Mouse (Mus musculus) spleen, postnatal 0 days (tissue): Measurements from ENCODE around the gene 9530053A07Rik. TPM values are rescaled to one million over a fixed set of nuclear protein-coding genes. Genes with fewer than 3 reads are reported as not detected.

Experiments
- polyA plus RNA-seq: library from polyadenylated mRNA; unstranded; fragments of >200 nt; fragmentation: Nextera tagmentation; extraction: Ambion mirVana; gene quantifications from 2 replicates; pipeline ENCODE4 v1.2.1, GENCODE M21; 2015

Gene 9530053A07Rik
- polyA plus RNA-seq, result 0.02 TPM in 1 of 2 replicates, not detected in the other

DNA sequence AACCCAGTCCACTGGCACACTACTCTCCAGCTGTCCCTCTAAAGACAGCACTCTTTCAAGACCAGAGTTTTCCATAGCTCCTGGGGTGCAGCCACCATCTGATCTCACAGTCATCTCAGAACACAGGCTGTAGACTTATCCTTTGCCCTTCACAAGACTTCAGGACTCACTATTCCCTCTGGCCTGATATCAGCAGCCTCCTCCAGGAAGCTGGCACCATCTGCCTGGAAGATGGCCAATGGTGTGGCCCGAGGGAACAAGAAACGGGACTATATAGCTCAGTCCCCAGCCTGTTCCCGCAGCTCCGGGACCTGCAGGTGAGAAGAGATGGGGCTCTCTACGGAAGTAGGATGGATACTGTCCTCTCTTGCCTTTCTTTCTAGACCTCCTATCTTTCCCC is at the start of gene 9530053A07Rik:
TSS of gene 9530053A07Rik (plus strand) at position 301 of the 400 bp plus-strand sequence.

DNA sequence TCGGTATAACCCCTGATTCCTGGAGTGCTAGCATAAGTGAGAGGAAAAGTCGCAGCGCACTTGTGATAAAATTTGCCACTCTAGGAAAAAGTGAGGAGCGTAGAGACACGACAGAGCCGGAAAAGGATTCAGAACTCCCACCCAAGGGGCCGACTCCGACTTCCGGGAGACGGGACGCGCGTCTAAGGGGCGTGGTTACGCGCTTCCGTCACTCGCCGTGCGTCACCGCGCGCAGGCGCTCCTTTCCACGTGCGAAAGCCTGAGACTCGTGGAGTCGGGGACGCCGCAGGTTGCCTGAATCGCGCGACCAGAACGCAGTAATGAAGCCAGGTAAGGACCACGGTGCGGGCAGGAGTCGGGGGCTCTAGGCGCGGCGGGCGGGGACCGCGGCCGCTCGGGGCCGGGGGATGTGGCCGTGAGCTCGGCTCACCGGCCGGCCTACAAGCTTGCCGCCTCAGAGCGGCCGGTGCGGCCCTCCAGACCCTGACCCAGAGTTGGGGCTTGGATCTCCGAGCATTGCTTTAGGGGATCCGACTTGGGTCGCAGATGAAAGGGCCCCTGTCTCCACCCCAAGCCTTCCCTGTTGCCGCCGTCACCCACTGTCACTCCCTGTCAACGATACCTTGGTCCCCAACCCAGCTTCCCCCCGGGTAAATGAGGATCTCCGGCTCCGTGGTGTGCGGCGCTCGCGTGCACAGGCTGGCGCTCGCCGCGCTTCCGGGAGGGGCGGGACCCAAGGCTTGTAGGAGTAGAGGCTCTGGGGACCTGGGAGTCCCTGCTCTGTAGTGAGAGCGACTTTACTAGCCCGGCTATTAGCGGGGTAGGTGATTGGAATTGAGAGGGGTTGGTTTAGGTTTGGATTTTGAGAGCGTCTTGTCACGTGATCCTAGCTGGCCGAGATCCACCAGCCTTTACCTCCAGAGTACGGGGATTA is 40.5 kb downstream of the 9530053A07Rik start, which contains the start of gene Fbl:
TSS of gene Fbl (plus strand) at position 222 of the 934 bp plus-strand sequence.

DNA sequence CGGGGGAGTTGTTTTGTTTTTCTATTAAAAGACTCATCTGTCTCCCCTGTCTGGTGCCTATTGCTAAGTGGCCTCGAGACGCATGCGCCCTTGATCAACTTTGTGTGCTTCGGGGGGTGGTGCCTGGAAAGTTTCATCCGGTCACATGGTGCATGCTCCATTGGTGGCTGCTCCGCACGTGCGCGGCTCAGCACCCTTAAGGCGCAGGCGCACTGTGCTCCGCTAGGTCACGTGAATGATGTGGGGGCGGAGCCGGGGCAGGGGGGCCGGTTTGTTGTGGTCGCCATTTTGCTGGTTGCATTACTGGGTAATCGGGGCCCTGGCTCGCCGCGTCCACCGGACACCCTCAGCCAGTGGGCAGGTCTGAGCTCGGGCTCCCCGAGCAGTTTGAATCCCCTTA is 50.0 kb downstream of the 9530053A07Rik start, which contains the start of gene Dyrk1b:
TSS of gene Dyrk1b (plus strand) at position 242 of the 400 bp plus-strand sequence.

Other genes starting within 250 kb of the 9530053A07Rik start
- gene Zfp974, start 200.0 kb upstream of the 9530053A07Rik start, polyA plus RNA-seq, result 2.0 and 2.2 TPM in 2 replicates
- 8.2 and 9.0 TPM in 2 replicates for gene Zfp780b, start 150.3 kb upstream of the 9530053A07Rik start, polyA plus RNA-seq
- gene Zfp850, start 115.4 kb upstream of the 9530053A07Rik start, polyA plus RNA-seq, result 1.5 and 1.6 TPM in 2 replicates
- 130 and 134 TPM in 2 replicates for gene Psmc4, start 79.4 kb upstream of the 9530053A07Rik start, polyA plus RNA-seq
- gene Fcgbp, start 58.2 kb upstream of the 9530053A07Rik start, polyA plus RNA-seq, result 0.07 and 0.08 TPM in 2 replicates
- gene Fbl, start 40.2 kb downstream of the 9530053A07Rik start, polyA plus RNA-seq, result 115 and 124 TPM in 2 replicates
- gene Dyrk1b, start 50.0 kb downstream of the 9530053A07Rik start, polyA plus RNA-seq, result 4.2 and 4.5 TPM in 2 replicates
- 1.2 and 1.5 TPM in 2 replicates for gene Eid2, start 138.4 kb downstream of the 9530053A07Rik start, polyA plus RNA-seq
- gene Eid2b, start 148.3 kb downstream of the 9530053A07Rik start, polyA plus RNA-seq, result 4.4 and 5.9 TPM in 2 replicates
- 0.15 TPM in 1 of 2 replicates, not detected in the other for gene Selenov, start 161.7 kb downstream of the 9530053A07Rik start, polyA plus RNA-seq
- gene Dll3, start 172.8 kb downstream of the 9530053A07Rik start, polyA plus RNA-seq, result not detected in 2 replicates
- 85.5 and 94.2 TPM in 2 replicates for gene Timm50, start 182.6 kb downstream of the 9530053A07Rik start, polyA plus RNA-seq
- gene Supt5, start 209.3 kb downstream of the 9530053A07Rik start, polyA plus RNA-seq, result 30.5 and 35.4 TPM in 2 replicates
- gene Rps16, start 221.2 kb downstream of the 9530053A07Rik start, polyA plus RNA-seq, result 1,177 and 1,190 TPM in 2 replicates
- 18.9 and 22.0 TPM in 2 replicates for gene Plekhg2, start 243.1 kb downstream of the 9530053A07Rik start, polyA plus RNA-seq